10 mouse cellular contexts compared by ENCODE assay signal in the genomic region with DNA sequence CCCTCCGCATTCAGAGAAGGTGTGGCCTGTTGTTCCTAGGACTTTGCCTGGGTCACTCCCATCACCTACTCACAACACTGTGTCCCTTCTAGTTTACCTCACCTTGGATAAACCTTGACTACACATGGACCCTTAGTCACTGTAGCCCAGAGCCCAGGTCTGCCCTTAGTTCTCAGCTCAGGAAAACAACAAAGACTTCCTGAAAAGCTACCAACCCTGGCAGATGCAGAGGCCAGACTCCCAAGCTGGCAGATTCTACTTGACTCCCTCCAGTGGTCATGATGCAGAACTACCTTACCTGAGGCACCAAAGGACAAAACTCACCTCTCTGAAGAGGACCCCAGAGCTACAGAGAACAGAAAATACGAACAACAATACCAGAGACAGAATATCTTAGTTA. TPM values are rescaled to one million over a fixed set of nuclear protein-coding genes. Genes with fewer than 3 reads are reported as not detected.
A peak's percentile ranks its signal among the peaks of the same experiment; 100 is the strongest.
DNase-seq lines count a peak whose midpoint lies in the region; ATAC-seq and TF ChIP-seq lines count a peak whose summit lies in the region.
"Had no signal": no experiment of that assay in that cellular context is flagged by ENCODE, and none has a peak within 500 bp of the region (broad histone marks: within the 10 kb centered on the region; RNA-seq: fewer than 3 reads in every experiment).

No protein-coding gene starts in this region.

- no peaks in the 10 kb centered on the region for H3K36me3 ChIP-seq in midbrain, postnatal 0 days (ENCODE audit: insufficient read depth, low read length)
- H3K36me3 ChIP-seq in midbrain, embryonic 10.5 days = no peaks in the 10 kb centered on the region
- no peaks in the 10 kb centered on the region for H3K36me3 ChIP-seq in intestine, embryonic 15.5 days
- H3K36me3 ChIP-seq: heart, embryonic 13.5 days; stomach, embryonic 15.5 days had no signal

- no peak overlapping the region for H3K27ac ChIP-seq in gastrocnemius, adult 2 months
- no peak overlapping the region for H3K27ac ChIP-seq in midbrain, postnatal 0 days (ENCODE audit: low read depth, low read length)
- H3K27ac ChIP-seq in midbrain, embryonic 10.5 days (replicated peaks) = no peak overlapping the region
- H3K27ac ChIP-seq in intestine, embryonic 15.5 days = no peak overlapping the region
- H3K27ac ChIP-seq: heart, embryonic 13.5 days; stomach, embryonic 15.5 days had no signal

- no peak overlapping the region for H3K4me3 ChIP-seq in gastrocnemius, adult 2 months
- no peak overlapping the region for H3K4me3 ChIP-seq in midbrain, postnatal 0 days (ENCODE audit: low read depth, low read length)
- H3K4me3 ChIP-seq in midbrain, embryonic 10.5 days = no peak overlapping the region
- H3K4me3 ChIP-seq in intestine, embryonic 15.5 days (replicated peaks) = no peak overlapping the region
- H3K4me3 ChIP-seq: heart, embryonic 13.5 days; stomach, embryonic 15.5 days had no signal

- no peaks in the 10 kb centered on the region for H3K9me3 ChIP-seq in midbrain, postnatal 0 days (ENCODE audit: low read length)
- no peaks in the 10 kb centered on the region for H3K9me3 ChIP-seq in midbrain, embryonic 10.5 days (replicated peaks)
- H3K9me3 ChIP-seq in intestine, embryonic 15.5 days = no peaks in the 10 kb centered on the region
- H3K9me3 ChIP-seq: heart, embryonic 13.5 days; stomach, embryonic 15.5 days had no signal

- no peak for DNase-seq in gastrocnemius, adult 2 months
- no peak for DNase-seq in gastrocnemius, adult 8-10 months (ENCODE audit: low spot score in 2 of 2)
- DNase-seq in midbrain, postnatal 0 days (ENCODE audit: low spot score) = peak; percentile 45
- DNase-seq in midbrain, embryonic 10.5 days (ENCODE audit: low spot score) = no peak
- peak; percentile 56 for DNase-seq in thymus, postnatal 4 days
- no peak for DNase-seq in adrenal gland, adult 2 months
- no peak for DNase-seq in heart, adult 18-20 months

- no peak overlapping the region for H3K9ac ChIP-seq in midbrain, postnatal 0 days (replicated peaks; ENCODE audit: low read length, poor library complexity, severe bottlenecking)
- no peak overlapping the region for H3K9ac ChIP-seq in intestine, embryonic 15.5 days
- H3K9ac ChIP-seq: heart, embryonic 13.5 days; stomach, embryonic 15.5 days had no signal

- no peaks in the 10 kb centered on the region for H3K27me3 ChIP-seq in midbrain, postnatal 0 days (ENCODE audit: insufficient read depth, low read length)
- H3K27me3 ChIP-seq in midbrain, embryonic 10.5 days (ENCODE audit: low read depth, poor library complexity, severe bottlenecking) = no peaks in the 10 kb centered on the region
- H3K27me3 ChIP-seq in intestine, embryonic 15.5 days (replicated peaks) = no peaks in the 10 kb centered on the region
- H3K27me3 ChIP-seq: stomach, embryonic 15.5 days had no signal

- TF ChIP-seq CTCF in gastrocnemius, adult 2 months (IDR thresholded peaks at IDR 0.05) = peak; percentile 38; the same call in 1 of the 2 replicates
- TF ChIP-seq CTCF in midbrain, postnatal 0 days (IDR thresholded peaks at IDR 0.05) = peak; percentile 62

- no peaks in the 10 kb centered on the region for H3K4me1 ChIP-seq in midbrain, postnatal 0 days (ENCODE audit: insufficient read depth, low read length)
- H3K4me1 ChIP-seq in midbrain, embryonic 10.5 days = no peaks in the 10 kb centered on the region
- H3K4me1 ChIP-seq in intestine, embryonic 15.5 days (replicated peaks) = no peaks in the 10 kb centered on the region
- H3K4me1 ChIP-seq: heart, embryonic 13.5 days; stomach, embryonic 15.5 days had no signal

- intact Hi-C loops in gastrocnemius, adult 2 months (cut with DNase I) = no loop called here

- no peak for ATAC-seq in midbrain, postnatal 0 days (ENCODE audit: low FRiP score)
- peak; percentile 55 for ATAC-seq in intestine, embryonic 15.5 days

- H3K4me2 ChIP-seq in midbrain, postnatal 0 days (ENCODE audit: low read depth, low read length, poor library complexity, severe bottlenecking) = no peak overlapping the region
- no peak overlapping the region for H3K4me2 ChIP-seq in intestine, embryonic 15.5 days (replicated peaks)
- H3K4me2 ChIP-seq: heart, embryonic 13.5 days; stomach, embryonic 15.5 days had no signal

- 76% methylated on average over 2 of the region's 2 CpGs for WGBS in midbrain, postnatal 0 days
- WGBS in midbrain, embryonic 10.5 days = 70% methylated on average over 2 of the region's 2 CpGs
- WGBS in intestine, embryonic 15.5 days = 51% methylated on average over 2 of the region's 2 CpGs

RNA-seq across cellular contexts. Expression of a gene that starts 9.4 kb away (rescaled TPM):
- total RNA-seq in gastrocnemius, adult 2 months (2021) = not detected
- total RNA-seq in gastrocnemius, adult 8-10 months (2022) = not detected
- 0.33 and 0.49 TPM in 2 replicates for total RNA-seq in midbrain, postnatal 0 days (2014; rRNA removed)
- 0.53 and 0.79 TPM in 2 replicates for polyA plus RNA-seq in midbrain, postnatal 0 days (2015; fragmentation: Nextera tagmentation; extraction: Ambion mirVana)
- polyA plus RNA-seq in midbrain, embryonic 10.5 days (2016; fragmentation: Nextera tagmentation; extraction: Ambion mirVana) = 0.10 and 0.15 TPM in 2 replicates
- 10.4 and 13.2 TPM in 2 replicates for polyA plus RNA-seq in intestine, embryonic 15.5 days (2015; fragmentation: Nextera tagmentation; extraction: Ambion mirVana)
- under 1 TPM; 0.20 to 0.48 TPM for total RNA-seq in adrenal gland, adult 2 months (2021)
- polyA plus RNA-seq in adrenal gland, adult 2 months (2012; rRNA removed) = 0.09 and 0.17 TPM in 2 replicates
- under 1 TPM in 1 of 2 experiments, not detected in 1; 0.28 TPM for total RNA-seq in heart, adult 18-20 months (2021)
- polyA plus RNA-seq: heart, embryonic 13.5 days had no signal

RNA-seq across cellular contexts. Expression of a gene that starts 18.9 kb away (rescaled TPM):
- 1 to 10 TPM; 4.1 to 4.9 TPM for total RNA-seq in gastrocnemius, adult 2 months (2021)
- 1 to 10 TPM; 3.5 to 5.1 (median 3.6) TPM for total RNA-seq in gastrocnemius, adult 8-10 months (2022)
- 8.9 and 9.3 TPM in 2 replicates for total RNA-seq in midbrain, postnatal 0 days (2014; rRNA removed)
- 4.1 and 4.7 TPM in 2 replicates for polyA plus RNA-seq in midbrain, postnatal 0 days (2015; fragmentation: Nextera tagmentation; extraction: Ambion mirVana)
- polyA plus RNA-seq in midbrain, embryonic 10.5 days (2016; fragmentation: Nextera tagmentation; extraction: Ambion mirVana) = 47.8 and 52.5 TPM in 2 replicates
- polyA plus RNA-seq in intestine, embryonic 15.5 days (2015; fragmentation: Nextera tagmentation; extraction: Ambion mirVana) = 25.3 and 27.4 TPM in 2 replicates
- total RNA-seq in adrenal gland, adult 2 months (2021) = 10 to 100 TPM; 29.3 to 49.3 TPM
- 50.5 and 57.0 TPM in 2 replicates for polyA plus RNA-seq in adrenal gland, adult 2 months (2012; rRNA removed)
- total RNA-seq in heart, adult 18-20 months (2021) = 100 to 1,000 TPM; 189 to 209 TPM

RNA-seq across cellular contexts. Expression of a gene that starts 36.2 kb away (rescaled TPM):
- not detected for total RNA-seq in gastrocnemius, adult 2 months (2021)
- under 1 TPM in 3 of 4 experiments, not detected in 1; 0.07 to 0.43 (median 0.12) TPM for total RNA-seq in gastrocnemius, adult 8-10 months (2022)
- not detected in 2 replicates for total RNA-seq in midbrain, postnatal 0 days (2014; rRNA removed)
- polyA plus RNA-seq in midbrain, postnatal 0 days (2015; fragmentation: Nextera tagmentation; extraction: Ambion mirVana) = not detected in 2 replicates
- polyA plus RNA-seq in midbrain, embryonic 10.5 days (2016; fragmentation: Nextera tagmentation; extraction: Ambion mirVana) = not detected in 2 replicates
- not detected in 2 replicates for polyA plus RNA-seq in intestine, embryonic 15.5 days (2015; fragmentation: Nextera tagmentation; extraction: Ambion mirVana)
- not detected for total RNA-seq in adrenal gland, adult 2 months (2021)
- polyA plus RNA-seq in adrenal gland, adult 2 months (2012; rRNA removed) = not detected in 2 replicates
- total RNA-seq in heart, adult 18-20 months (2021) = not detected
- polyA plus RNA-seq: heart, embryonic 13.5 days; stomach, embryonic 15.5 days had no signal

Comparison
In these comparisons a context has a peak if more than half of its experiments do, and no peak if none do; other contexts are left out.
1. DNase-seq: peak in midbrain, postnatal 0 days (single experiment) and thymus, postnatal 4 days (single experiment); none in gastrocnemius, adult 2 months (single experiment), gastrocnemius, adult 8-10 months (0 of 2), midbrain, embryonic 10.5 days (single experiment), adrenal gland, adult 2 months (single experiment) and heart, adult 18-20 months (0 of 2).